1 mouse cellular context compared by ENCODE assay signal in the genomic region with DNA sequence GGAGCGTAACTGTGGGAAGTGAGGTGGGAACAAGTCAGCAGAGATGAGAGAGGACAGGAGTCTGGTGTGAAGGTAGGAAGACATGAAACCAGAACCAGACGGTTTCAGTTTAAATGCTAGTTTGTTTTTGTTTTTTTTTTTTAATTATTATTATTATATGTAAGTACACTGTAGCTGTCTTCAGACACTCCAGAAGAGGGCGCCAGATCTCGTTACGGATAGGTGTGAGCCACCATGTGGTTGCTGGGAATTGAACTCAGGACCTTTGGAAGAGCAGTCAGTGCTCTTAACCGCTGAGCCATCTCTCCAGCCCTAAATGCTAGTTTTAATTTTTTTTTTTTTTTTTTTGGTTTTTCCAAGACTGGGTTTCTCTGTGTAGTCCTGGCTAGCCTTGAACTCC.
TF ChIP-seq lines count a peak whose summit lies in the region.

No protein-coding gene starts in this region.

TF ChIP-seq in MEL, 35 proteins besides CTCF, POLR2A, EP300 and RAD21:
- peak; percentile 74 for TF ChIP-seq ZNF384 (IDR thresholded peaks at IDR 0.05; ENCODE audit: low read depth, low read length)
- peak; percentile 59 for TF ChIP-seq MYC (IDR thresholded peaks at IDR 0.05; ENCODE audit: low read depth, low read length)
